Mouse (Mus musculus): ENCODE measurements around the gene Ybx3. TPM values are rescaled to one million over a fixed set of nuclear protein-coding genes. Genes with fewer than 3 reads are reported as not detected.

Ybx3 gene
- 14.1 TPM for total RNA-seq (2023)

DNA sequence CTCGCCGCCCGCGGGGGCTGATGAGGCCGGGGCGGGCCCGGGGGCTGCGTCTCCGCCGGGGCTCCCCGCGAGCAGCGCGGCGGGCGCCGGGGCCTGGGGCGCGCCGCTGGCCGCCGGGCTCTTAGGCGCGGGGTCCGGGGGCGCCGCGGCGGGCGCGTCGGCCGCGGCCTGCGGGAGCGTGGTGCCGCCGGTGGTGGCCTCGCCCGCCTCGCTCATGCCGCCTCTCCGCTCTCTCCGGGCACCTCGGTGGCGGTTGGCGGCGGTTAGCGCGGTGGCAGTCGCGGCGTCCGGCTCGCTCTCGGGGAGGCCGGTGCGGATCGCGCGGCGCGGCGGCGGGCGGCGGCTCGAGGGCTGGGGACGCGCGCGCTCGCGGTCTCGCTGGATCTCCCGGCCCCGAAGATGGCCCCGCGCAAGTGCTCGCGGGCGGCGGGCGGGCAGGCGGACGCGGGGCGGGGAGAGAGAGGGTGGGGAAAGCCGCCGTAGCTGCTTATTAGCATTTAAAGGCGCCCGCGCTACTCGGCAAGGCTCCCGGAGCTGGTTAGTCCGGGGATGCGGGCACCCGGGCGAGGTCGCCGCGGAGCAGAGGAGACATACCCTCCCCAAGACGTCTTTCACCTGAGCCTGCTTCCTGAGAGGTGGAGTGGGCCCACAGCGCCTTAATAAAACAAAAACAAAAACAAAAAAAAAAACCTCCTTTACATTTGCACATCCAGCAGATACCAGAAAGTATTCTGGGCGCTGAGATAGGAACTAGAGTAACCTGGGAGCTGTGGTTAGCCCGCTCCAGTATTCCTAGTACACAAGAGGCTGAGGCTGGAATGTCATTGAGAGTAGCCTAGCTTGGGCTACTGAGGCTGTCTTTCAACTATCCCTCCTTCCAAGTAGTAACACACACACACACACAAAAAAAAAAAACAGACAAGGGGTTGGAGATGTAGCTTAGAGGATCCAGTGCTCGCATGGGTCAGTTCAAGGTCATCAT is at the start of gene Ybx3:
Gene Ybx3 (minus strand): TSS at position 437 of the 982 bp plus-strand sequence.

DNA sequence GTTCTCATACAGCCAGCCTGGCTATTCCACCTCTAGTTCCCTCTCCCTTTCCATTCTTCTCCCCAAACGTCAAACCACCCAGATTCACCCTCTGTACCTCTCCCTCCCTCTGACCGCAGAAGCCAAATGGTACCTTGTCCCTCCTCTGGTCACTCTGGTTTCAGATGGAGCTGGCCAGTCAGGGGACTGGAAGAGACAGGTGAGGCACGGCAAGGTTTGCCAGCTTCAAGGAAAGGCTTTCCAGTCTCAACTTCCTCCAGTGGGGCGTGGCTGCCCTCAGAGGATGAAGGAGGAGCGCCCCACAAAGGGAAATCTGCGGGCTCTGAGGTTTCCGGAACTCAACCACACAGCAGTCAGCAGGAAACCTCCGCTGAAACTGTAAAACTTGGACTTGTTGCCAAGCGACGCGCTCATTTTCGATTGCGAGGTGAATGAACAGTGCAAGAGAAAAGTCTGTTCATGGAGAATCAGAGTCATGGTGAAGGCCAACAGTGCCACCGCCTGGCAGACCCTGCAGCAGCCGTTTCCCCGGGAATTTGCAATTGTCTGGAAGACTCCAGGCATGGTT is 34.8 kb downstream of the Ybx3 start, which contains the start of gene Styk1:
Gene Styk1 (minus strand): TSS at position 246 of the 568 bp plus-strand sequence.

Other genes with a start within 250 kb of the Ybx3 start
- gene Klra2, start 141.1 kb downstream of the Ybx3 start, total RNA-seq (2023): 1.2 TPM
- 11.5 TPM for gene Magohb, start 95.2 kb downstream of the Ybx3 start, total RNA-seq (2023)
- not detected for gene Styk1, start 34.9 kb downstream of the Ybx3 start, total RNA-seq (2023)
- gene 5430401F13Rik, start 97.9 kb upstream of the Ybx3 start, total RNA-seq (2023): not detected
- gene Gm6619, start 97.9 kb upstream of the Ybx3 start, total RNA-seq (2023): not detected
- not detected for gene Tas2r130, start 242.4 kb upstream of the Ybx3 start, total RNA-seq (2023)